Mouse (Mus musculus): ENCODE data around the gene E4f1.

Gene E4f1

GRCm38 (mm10) chr17:24469910-24470602 lies at the start of gene E4f1, which contains the start of gene Pgp:
Gene E4f1 (minus strand): TSS chr17:24470313.
Gene Pgp (plus strand): TSS chr17:24470392.
- DNase-seq (ENCODE audit: low spot score), result peak; percentile 98

GRCm38 (mm10) chr17:24514270-24515257 lies 44.5 kb upstream of the E4f1 start:
- DNase-seq (ENCODE audit: low spot score), result no peak

DNA sequence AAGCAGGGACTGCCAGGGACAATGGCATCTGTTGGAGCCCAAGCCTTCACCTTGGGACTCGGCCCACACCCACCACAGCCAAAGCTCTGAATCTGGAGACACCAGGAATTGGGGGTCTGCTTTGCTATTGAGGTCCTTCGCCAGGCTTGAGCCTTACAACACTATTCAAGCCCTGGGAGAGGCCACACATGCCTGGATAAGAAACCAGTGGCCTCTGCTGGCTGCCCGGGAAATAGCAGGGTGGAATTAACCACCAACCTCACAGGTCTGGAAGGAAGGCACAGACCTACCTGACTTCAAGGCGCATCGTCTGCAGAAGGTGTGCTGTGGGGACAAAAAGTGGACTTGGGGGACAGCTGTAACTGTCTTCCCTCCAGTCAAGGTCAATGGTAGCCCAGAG lies 43.5 kb upstream of the E4f1 start:
- no peak for DNase-seq (ENCODE audit: low spot score)

GRCm38 (mm10) chr17:24507806-24508460 lies 37.8 kb upstream of the E4f1 start:
- DNase-seq (ENCODE audit: low spot score), result no peak

DNA sequence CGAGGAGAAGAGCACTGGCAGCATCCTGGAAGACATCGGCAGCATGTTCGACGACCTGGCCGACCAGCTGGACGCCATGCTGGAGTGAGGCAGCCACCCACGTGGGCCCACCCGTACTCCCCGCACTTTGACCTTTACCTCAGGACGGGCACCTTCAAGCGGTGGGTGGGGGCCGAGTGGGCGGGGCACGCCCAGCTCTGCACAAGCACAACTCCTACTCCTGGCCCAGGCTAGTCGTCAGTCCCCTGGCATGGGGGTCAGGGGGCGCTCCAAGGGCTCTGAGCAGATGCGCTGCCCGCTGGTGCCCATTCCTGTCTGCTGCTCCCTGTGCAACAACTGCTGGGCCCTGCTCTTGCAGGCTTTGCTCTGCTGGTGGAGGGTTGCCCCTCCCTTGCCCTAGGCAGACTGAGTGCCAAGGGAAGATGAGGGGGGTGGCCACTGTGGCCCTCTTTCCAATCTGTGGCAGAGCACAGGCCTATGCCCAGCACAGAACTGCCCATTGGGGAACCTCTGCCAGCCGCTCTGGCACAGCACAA lies 37.1 kb upstream of the E4f1 start:
- no peak for DNase-seq (ENCODE audit: low spot score)

- no peak for DNase-seq (ENCODE audit: low spot score)
Measured at GRCm38 (mm10) chr17:24506332-24507070, 36.4 kb upstream of the E4f1 start.

GRCm38 (mm10) chr17:24505286-24505955 lies 35.3 kb upstream of the E4f1 start:
- DNase-seq (ENCODE audit: low spot score), result no peak

DNA sequence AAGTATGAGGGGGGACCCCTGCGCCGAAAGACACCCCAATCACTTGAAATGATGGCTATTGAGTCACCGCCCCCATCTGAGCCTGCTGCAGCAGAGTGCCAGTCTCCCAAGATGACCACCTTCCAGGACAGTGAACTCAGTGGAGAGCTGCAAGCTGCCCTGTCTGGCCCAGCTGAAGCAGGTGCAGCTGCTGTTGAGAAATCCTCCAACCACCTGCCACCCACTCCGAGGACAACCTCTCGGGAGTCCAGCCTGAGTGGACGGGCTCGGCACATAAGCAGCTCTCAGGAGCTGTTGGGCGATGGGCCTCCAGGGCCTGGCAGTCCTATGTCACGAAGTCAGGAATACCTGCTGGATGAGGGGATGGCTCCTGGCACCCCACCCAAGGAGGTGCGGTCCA lies 34.0 kb upstream of the E4f1 start:
- DNase-seq (ENCODE audit: low spot score), result no peak

- no peak for DNase-seq (ENCODE audit: low spot score)
Measured at GRCm38 (mm10) chr17:24502208-24502607, 32.1 kb upstream of the E4f1 start.

GRCm38 (mm10) chr17:24496026-24496425 lies 25.9 kb upstream of the E4f1 start:
- DNase-seq (ENCODE audit: low spot score), result no peak

- no peak for DNase-seq (ENCODE audit: low spot score)
Measured at GRCm38 (mm10) chr17:24495443-24495842, 25.3 kb upstream of the E4f1 start.

GRCm38 (mm10) chr17:24494627-24495335 lies 24.7 kb upstream of the E4f1 start:
- DNase-seq (ENCODE audit: low spot score), result peak; percentile 60

DNA sequence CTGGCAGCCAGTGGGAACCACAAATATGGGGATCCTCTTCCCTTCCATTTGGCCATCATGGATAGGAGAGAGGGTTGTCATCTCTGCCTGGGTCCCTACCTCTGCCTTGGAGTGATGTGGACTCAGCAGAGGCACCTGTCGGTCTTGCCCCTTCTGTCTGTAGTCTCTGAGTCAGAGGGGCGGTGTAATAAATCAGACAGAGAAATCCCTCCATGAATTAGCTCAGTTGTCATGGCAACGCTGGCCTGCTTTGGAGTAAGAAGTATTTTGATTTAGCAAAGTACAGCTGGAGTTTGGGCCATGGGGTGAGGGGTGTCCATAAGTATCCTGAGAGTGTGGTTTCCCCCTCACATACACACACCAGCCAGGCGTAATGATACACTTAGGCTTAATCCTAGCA lies 20.3 kb upstream of the E4f1 start:
- no peak for DNase-seq (ENCODE audit: low spot score)

DNA sequence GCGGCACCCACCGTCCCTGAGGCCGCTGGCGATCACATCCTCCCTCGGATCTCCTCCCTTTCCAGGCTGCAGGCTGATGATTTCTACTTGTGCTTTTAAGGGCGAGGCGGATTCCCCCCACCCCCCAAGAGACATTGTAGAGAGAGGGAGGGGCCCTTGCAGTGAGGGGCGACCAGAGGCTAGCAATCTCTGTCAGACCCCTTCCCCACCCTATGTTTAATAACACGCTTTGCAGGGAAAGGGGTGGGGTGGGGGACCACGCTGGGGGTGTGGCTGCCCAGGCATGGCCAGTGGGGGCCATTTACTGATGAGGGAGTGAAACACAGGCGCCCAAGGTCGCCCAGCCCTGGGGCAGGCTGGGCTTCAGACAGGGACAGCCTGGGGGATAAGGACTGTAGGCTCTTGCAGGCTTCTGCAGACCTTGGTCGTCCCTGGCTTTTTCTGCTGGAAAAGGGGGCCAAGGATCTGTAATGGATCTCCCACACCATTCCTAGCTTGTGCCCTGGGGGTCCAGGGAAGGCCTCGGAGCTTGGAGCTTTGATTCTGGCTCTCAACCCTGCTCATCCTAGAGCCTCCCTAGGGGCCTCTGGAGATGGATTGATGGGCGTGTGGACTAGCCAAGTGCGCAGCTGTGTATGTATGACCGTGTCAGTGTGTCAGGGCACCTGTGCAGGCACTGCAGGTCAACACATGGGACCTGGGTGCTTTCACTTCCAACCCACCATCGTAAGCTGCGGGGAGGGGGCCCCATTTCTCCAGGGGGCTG lies 19.3 kb upstream of the E4f1 start:
- no peak for DNase-seq (ENCODE audit: low spot score)

DNA sequence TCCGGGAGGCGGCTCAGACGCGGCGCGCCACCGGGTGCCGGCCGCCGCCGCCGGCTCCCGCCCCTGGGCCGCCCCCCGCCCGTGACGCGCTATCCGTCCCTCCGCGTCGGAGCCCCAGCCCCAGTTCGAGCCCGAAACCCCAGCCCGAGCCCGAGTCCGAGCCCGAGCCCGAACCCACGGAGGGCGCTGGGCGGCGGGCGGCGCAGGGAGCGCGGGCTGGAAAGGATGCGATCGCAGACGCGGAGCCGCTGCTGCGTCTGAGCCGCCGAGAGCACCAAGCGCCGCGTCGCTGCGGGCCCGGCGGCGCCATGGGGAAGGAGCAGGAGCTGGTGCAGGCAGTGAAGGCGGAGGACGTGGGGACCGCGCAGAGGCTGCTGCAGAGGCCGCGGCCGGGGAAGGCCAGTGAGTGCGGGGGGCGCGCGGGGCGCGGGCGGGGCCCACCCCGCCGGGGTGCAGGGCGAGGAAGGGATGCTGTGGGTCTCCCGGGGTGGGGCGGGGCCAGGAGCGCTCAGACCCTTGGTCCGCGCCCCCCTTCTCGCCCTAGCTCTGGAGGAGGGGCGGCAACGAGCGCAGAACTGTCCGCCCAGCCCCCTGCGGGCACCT lies 18.6 kb upstream of the E4f1 start:
- DNase-seq (ENCODE audit: low spot score), result no peak

DNA sequence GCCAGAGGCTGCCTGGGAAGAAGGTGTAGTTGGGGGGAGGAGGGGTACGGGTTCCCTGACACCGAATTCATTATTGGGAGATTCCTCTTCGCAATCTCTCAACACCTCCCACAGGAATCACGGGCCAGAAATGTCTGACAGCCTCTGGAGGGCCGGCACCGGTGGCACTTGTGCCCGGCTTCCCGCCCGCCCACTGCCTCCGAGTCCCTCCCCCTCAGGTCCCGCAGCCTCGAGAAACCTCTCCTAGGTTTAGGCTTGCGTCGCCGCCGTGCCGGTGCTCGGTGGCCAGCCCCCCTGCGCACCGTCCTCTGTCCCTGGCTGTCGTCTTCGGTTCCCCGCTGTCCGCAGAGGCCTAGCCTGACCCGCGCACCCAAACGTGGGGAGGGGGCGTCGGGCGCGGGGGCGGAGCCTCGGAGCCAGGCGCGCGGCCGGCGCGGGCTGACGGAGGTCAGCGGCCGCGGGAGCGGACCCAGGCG lies 18.1 kb upstream of the E4f1 start, which contains the start of gene Caskin1:
Caskin1 (plus strand) TSS at position 416 of the 476 bp plus-strand sequence.
- no peak for DNase-seq (ENCODE audit: low spot score)

DNA sequence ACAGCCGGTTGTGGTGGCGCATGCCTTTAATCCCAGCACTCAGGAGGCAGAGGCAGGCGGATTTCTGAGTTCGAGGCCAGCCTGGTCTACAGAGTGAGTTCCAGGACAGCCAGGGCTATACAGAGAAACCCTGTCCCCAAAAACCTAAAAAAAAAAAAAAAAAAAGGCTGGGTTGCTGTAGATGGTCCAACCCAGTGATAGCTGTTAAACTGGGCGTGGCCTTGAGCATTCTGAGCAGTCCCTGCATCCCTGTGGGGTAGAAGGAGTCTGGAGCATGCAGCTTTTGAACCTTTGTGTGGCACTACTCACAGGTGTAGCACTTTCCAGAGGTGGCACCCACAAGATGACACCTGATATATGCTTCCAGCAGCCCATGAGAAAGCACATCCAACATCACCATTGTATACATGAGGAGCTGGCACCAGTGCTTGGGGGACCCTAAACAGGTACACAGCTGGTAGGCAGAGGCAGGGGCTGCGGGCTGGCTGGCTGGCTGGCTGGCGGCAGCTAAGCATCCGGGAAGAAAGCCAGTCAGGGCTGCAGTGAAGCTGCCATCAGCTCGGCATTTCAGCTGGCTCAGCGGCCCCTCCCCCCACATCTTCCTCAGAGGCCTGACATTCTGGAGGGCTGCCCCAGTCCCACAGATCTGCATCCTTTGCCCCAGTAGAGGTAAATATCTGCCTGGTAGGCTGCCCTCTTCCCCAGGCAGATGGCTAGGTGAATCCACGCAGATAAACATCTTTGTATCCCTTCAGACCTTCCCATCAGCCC lies 15.2 kb upstream of the E4f1 start:
- no peak for DNase-seq (ENCODE audit: low spot score)

- DNase-seq (ENCODE audit: low spot score), result no peak
Measured at GRCm38 (mm10) chr17:24483495-24483894, 13.4 kb upstream of the E4f1 start.

Data from c-Kit-positive CD71-positive TER-119-positive erythroid progenitor cells, embryonic 14.5 days (primary cell).